Mouse (Mus musculus): ENCODE data around the gene Myo16. TPM values are rescaled to one million over a fixed set of nuclear protein-coding genes. Genes with fewer than 3 reads are reported as not detected.

Gene Myo16
- total and polyA plus RNA-seq, 3 experiments, result not detected

GRCm38 (mm10) chr8:10458151-10458649 lies 304.5 kb downstream of the Myo16 start:
- H3K27ac ChIP-seq (ENCODE audit: control insufficient read depth, low read depth, low read length), result no peak overlapping the region
- H3K9me3 ChIP-seq (replicated peaks; ENCODE audit: insufficient read depth, low read length), result no peaks in the 10 kb centered on the region
- H3K4me3 ChIP-seq (ENCODE audit: control insufficient read depth in 1 of 2, insufficient read depth in 1 of 2, low read depth in 2 of 2, low read length in 2 of 2), result no peak overlapping the region
- H3K36me3 ChIP-seq (ENCODE audit: control insufficient read depth in 1 of 2, insufficient read depth in 2 of 2, low read length in 2 of 2), result no peaks in the 10 kb centered on the region
- no peaks in the 10 kb centered on the region for H3K79me2 ChIP-seq (ENCODE audit: control insufficient read depth, insufficient read depth, low read length, poor library complexity)
- no peak for DNase-seq (ENCODE audit: low read depth, low spot score)
- H3K9ac ChIP-seq (ENCODE audit: control insufficient read depth, low read depth, low read length, poor library complexity, severe bottlenecking), result no peak overlapping the region
- TF ChIP-seq GATA1 (IDR thresholded peaks at IDR 0.05; ENCODE audit: low read depth, low read length), result no peak
- TF ChIP-seq CTCF (IDR thresholded peaks at IDR 0.05 in 2 of 3, conservative IDR thresholded peaks at IDR 0.05 in 1 of 3; ENCODE audit: control insufficient read depth in 1 of 3, insufficient read depth in 1 of 3, low read depth in 2 of 3, low read length in 3 of 3, poor library complexity in 1 of 3, severe bottlenecking in 1 of 3), result no peak
- no peak for TF ChIP-seq POLR2AphosphoS5 (IDR thresholded peaks at IDR 0.05; ENCODE audit: borderline replicate concordance, low read depth, low read length)
- TF ChIP-seq ZNF384 (IDR thresholded peaks at IDR 0.05; ENCODE audit: low read depth, low read length), result no peak
- TF ChIP-seq ELF1 (IDR thresholded peaks at IDR 0.05; ENCODE audit: low read depth, low read length), result no peak
- no peak for TF ChIP-seq NELFE (IDR thresholded peaks at IDR 0.05; ENCODE audit: low read depth, low read length)
- no peak for TF ChIP-seq SIN3A (IDR thresholded peaks at IDR 0.05; ENCODE audit: low read length)
- no peak for TF ChIP-seq SMC3 (IDR thresholded peaks at IDR 0.05; ENCODE audit: low read depth, low read length)
- TF ChIP-seq MAFK (IDR thresholded peaks at IDR 0.05; ENCODE audit: borderline replicate concordance, low read depth, low read length), result no peak
- no peak for TF ChIP-seq ZKSCAN1 (IDR thresholded peaks at IDR 0.05; ENCODE audit: low read depth, low read length)
- TF ChIP-seq USF1 (IDR thresholded peaks at IDR 0.05; ENCODE audit: low read depth, low read length), result no peak
- no peak for TF ChIP-seq MYC (IDR thresholded peaks at IDR 0.05; ENCODE audit: low read depth, low read length)
- no peaks in the 10 kb centered on the region for H3K27me3 ChIP-seq (ENCODE audit: control insufficient read depth in 1 of 2, insufficient read depth in 2 of 2, low read length in 2 of 2)
- H3K4me1 ChIP-seq (ENCODE audit: control insufficient read depth in 1 of 2, insufficient read depth in 2 of 2, low read length in 2 of 2), result no peaks in the 10 kb centered on the region

GRCm38 (mm10) chr8:10462271-10462670 lies 308.6 kb downstream of the Myo16 start:
- Histone ChIP-seq H3K27ac (ENCODE audit: control insufficient read depth, low read depth, low read length) (no peak overlapping the region), H3K9me3 (replicated peaks; ENCODE audit: insufficient read depth, low read length) (no peaks in the 10 kb centered on the region), H3K4me1 (ENCODE audit: control insufficient read depth in 1 of 2, insufficient read depth in 2 of 2, low read length in 2 of 2) (no peaks in the 10 kb centered on the region), H3K4me3 (ENCODE audit: control insufficient read depth in 1 of 2, insufficient read depth in 1 of 2, low read depth in 2 of 2, low read length in 2 of 2) (no peak overlapping the region), H3K9ac (ENCODE audit: control insufficient read depth, low read depth, low read length, poor library complexity, severe bottlenecking) (no peak overlapping the region), H3K36me3 (ENCODE audit: control insufficient read depth in 1 of 2, insufficient read depth in 2 of 2, low read length in 2 of 2) (no peaks in the 10 kb centered on the region), H3K79me2 (ENCODE audit: control insufficient read depth, insufficient read depth, low read length, poor library complexity) (no peaks in the 10 kb centered on the region), H3K27me3 (ENCODE audit: control insufficient read depth in 1 of 2, insufficient read depth in 2 of 2, low read length in 2 of 2) (no peaks in the 10 kb centered on the region)
- TF ChIP-seq POLR2AphosphoS2 (IDR thresholded peaks at IDR 0.05; ENCODE audit: low read length) (no peak), MAZ (IDR thresholded peaks at IDR 0.05; ENCODE audit: low read depth, low read length) (no peak), POLR2A (IDR thresholded peaks at IDR 0.05; ENCODE audit: control insufficient read depth in 1 of 2, insufficient read depth in 1 of 2, low read depth in 1 of 2, low read length in 2 of 2, poor library complexity in 1 of 2) (no peak)
- DNase-seq (ENCODE audit: low read depth, low spot score), result no peak

- H3K27ac ChIP-seq (ENCODE audit: control insufficient read depth, low read depth, low read length), result no peak overlapping the region
- no peaks in the 10 kb centered on the region for H3K9me3 ChIP-seq (replicated peaks; ENCODE audit: insufficient read depth, low read length)
- H3K9ac ChIP-seq (ENCODE audit: control insufficient read depth, low read depth, low read length, poor library complexity, severe bottlenecking), result no peak overlapping the region
- TF ChIP-seq ZC3H11A (IDR thresholded peaks at IDR 0.05; ENCODE audit: low read depth, low read length) (no peak), RAD21 (IDR thresholded peaks at IDR 0.05; ENCODE audit: low read depth, low read length) (no peak), E2F4 (IDR thresholded peaks at IDR 0.05; ENCODE audit: borderline replicate concordance, low read depth, low read length) (no peak), GATA1 (IDR thresholded peaks at IDR 0.05; ENCODE audit: low read depth, low read length) (no peak), HCFC1 (IDR thresholded peaks at IDR 0.05; ENCODE audit: low read depth, low read length) (no peak), USF2 (IDR thresholded peaks at IDR 0.05; ENCODE audit: borderline replicate concordance in 1 of 2, insufficient read depth in 1 of 2, low read depth in 1 of 2, low read length in 2 of 2) (no peak), POLR2A (IDR thresholded peaks at IDR 0.05; ENCODE audit: control insufficient read depth in 1 of 2, insufficient read depth in 1 of 2, low read depth in 1 of 2, low read length in 2 of 2, poor library complexity in 1 of 2) (no peak), TCF12 (IDR thresholded peaks at IDR 0.05; ENCODE audit: low read depth, low read length) (no peak), MAX (IDR thresholded peaks at IDR 0.05; ENCODE audit: low read length) (no peak), CHD1 (IDR thresholded peaks at IDR 0.05; ENCODE audit: low read depth, low read length) (no peak), ZKSCAN1 (IDR thresholded peaks at IDR 0.05; ENCODE audit: low read depth, low read length) (no peak), NELFE (IDR thresholded peaks at IDR 0.05; ENCODE audit: low read depth, low read length) (no peak), BHLHE40 (IDR thresholded peaks at IDR 0.05; ENCODE audit: borderline replicate concordance, low read depth, low read length) (no peak), RCOR1 (IDR thresholded peaks at IDR 0.05; ENCODE audit: low read depth, low read length) (no peak)
- H3K79me2 ChIP-seq (ENCODE audit: control insufficient read depth, insufficient read depth, low read length, poor library complexity), result no peaks in the 10 kb centered on the region
- no peak overlapping the region for H3K4me3 ChIP-seq (ENCODE audit: control insufficient read depth in 1 of 2, insufficient read depth in 1 of 2, low read depth in 2 of 2, low read length in 2 of 2)
- no peak for DNase-seq (ENCODE audit: low read depth, low spot score)
- no peaks in the 10 kb centered on the region for H3K27me3 ChIP-seq (ENCODE audit: control insufficient read depth in 1 of 2, insufficient read depth in 2 of 2, low read length in 2 of 2)
- no peaks in the 10 kb centered on the region for H3K36me3 ChIP-seq (ENCODE audit: control insufficient read depth in 1 of 2, insufficient read depth in 2 of 2, low read length in 2 of 2)
- H3K4me1 ChIP-seq (ENCODE audit: control insufficient read depth in 1 of 2, insufficient read depth in 2 of 2, low read length in 2 of 2), result no peaks in the 10 kb centered on the region
Measured at GRCm38 (mm10) chr8:10468490-10468889, 314.8 kb downstream of the Myo16 start.
